Mouse (Mus musculus) adrenal gland, adult 2 months (tissue): Measurements from ENCODE around the gene Mrpl43. TPM values are rescaled to one million over a fixed set of nuclear protein-coding genes. Genes with fewer than 3 reads are reported as not detected.

Source experiments
- DNase-seq: peaks from one replicate; pipeline ENCODE4 v3.0.0; 2021
- polyA plus RNA-seq: library from polyadenylated mRNA; depleted of rRNA; stranded (reverse); fragments of >200 nt; gene quantifications from 2 replicates; pipeline ENCODE4 v1.2.3, GENCODE M21; 2012
- total RNA-seq, 2 experiments: library from RNA; stranded (reverse); gene quantifications; 2 replicates each; pipeline ENCODE4 v1.2.3; 2021

Gene Mrpl43
- total and polyA plus RNA-seq, 3 experiments: 45.2 to 196 (median 55.1) TPM

DNA sequence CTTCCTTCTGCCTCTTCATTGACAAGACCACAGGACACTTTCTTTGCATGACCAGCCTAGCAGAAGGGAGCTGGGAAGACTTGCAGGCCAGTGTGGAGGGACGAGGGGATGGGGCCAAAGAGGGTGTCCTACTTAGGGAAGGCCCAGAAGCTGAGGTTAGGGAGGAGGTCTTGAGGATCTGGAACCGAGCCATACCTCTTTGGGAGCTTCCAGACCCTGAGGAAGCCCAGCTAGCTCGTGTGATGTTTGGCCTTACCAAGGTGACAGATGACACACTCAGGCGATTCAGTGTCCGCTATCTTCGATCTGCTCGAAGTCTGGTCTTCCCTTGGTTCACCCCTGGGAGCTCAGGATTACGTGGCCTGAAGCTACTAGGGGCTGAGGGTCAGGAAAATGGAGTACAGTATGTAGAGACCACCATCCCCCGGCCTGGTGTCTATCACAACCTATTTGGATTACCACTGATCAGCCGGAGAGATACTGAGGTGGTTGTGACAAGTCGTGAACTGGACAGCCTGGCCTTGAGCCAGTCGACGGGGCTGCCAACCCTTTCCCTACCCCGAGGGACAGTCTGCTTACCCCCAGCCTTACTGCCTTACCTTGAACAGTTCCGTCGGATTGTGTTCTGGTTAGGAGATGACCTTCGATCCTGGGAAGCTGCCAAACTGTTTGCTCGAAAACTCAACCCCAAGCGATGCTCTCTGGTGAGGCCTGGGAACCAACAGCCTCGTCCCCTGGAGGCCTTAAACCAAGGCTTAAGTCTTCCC, 1.4 kb upstream of the Mrpl43 start:
- DNase-seq: peak; percentile 78

DNA sequence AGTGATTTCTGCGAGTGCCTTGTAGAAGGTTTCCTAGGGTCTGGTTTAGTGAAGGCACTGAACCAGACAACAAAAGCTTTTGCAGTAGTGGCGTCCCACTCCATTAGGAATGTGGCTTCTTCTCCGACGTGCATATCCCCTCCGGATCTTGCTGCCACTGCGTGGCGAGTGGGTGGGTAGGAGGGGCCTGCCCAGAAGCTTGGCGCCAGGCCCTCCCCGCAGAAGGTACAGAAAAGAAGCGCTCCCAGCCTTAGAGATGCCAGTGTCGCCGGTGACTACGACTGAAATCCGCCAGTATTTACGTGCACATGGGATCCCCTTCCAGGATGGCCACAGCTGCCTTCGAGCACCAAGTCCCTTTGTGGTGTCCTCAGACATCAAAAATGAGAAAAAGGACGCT, 779 bp upstream of the Mrpl43 start:
- peak; percentile 21 for DNase-seq

- peak; percentile 74 for DNase-seq
Measured at GRCm38 (mm10) chr19:45005444-45005843, 798 bp downstream of the Mrpl43 start, which contains the start of gene Twnk. Gene Twnk, plus strand, starts transcription at chr19:45005663.

DNA sequence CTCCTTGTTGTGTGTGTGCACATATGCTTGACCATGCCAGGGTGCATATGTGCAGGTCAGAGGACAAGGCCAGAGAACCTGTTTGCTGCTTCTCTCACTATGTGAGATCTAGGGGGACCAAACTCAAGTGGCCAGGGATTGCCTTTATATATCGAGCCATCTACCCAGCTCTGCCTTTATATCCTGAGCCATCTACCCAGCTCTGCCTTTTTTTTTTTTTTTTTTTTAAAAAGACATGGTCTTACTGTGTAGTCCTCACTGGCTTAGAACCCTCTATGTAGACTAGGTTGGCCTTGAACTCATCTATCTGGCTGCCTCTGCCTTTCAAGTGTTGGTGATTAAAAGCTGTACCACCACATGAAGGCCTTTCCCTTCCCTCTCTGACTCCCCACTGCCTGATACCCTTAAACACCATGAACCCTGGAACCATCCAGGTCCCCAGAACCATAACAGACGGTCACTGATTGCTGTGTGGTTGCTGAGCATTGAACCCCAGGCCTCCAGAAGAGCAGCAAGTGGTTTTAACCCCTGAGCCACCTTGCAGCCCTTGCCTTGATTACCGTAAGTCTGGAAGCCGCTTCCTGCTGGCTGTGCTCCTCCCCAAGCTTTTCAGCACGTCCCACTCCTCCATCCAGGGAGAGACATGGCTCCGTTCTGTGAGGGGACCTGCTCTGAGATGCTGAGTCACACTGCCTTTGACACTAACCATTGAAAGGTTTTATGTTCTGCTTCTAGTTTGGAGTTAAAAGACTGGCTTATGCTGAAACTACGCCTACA, 2.3 kb downstream of the Mrpl43 start:
- no peak for DNase-seq

GRCm38 (mm10) chr19:45002301-45002700, 3.9 kb downstream of the Mrpl43 start:
- DNase-seq: peak; percentile 11

DNA sequence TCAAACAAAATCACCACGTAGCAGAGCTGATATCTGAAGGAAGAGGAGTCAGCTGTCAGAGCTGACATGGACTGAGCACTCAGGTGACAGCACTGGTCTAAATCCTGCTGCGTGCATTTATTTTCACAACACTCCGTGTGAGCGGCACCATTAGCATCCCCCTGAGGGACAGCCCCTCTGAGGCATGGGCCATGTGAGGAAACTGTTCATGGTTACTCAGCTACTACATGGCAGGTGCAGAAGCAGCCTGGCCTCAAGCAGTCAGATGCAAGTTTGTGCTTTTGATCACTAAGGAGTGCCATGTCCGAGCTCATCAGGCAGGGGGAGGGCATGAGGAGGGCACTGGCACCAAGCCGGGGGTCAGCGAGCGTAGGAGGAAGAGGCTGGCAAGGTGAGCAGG, 6.6 kb downstream of the Mrpl43 start:
- DNase-seq: no peak

- no peak for DNase-seq
Measured at GRCm38 (mm10) chr19:44997786-44998185, 8.5 kb downstream of the Mrpl43 start.

- DNase-seq: no peak
Measured at GRCm38 (mm10) chr19:44992712-44993111, 13.5 kb downstream of the Mrpl43 start.

DNA sequence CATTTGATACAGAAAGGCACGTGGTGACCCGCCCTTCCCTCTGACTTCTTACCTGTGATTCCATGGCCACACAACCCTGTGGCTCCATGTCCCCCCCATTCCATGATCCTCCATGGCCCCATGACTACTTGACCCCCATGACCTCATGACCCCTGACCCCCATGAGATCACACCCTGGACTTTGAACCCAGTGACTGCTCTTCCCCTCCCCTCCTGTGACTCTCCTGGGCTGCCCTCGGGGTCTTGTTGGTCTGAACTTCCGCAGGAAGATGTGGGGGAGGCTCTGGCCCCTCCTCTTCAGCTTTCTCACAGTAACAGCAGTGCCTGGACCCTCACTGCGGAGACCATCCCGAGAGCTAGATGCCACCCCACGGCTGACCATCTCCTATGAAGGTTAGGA, 14.0 kb downstream of the Mrpl43 start:
- DNase-seq: no peak

- no peak for DNase-seq
Measured at GRCm38 (mm10) chr19:44991031-44991430, 15.2 kb downstream of the Mrpl43 start.

DNA sequence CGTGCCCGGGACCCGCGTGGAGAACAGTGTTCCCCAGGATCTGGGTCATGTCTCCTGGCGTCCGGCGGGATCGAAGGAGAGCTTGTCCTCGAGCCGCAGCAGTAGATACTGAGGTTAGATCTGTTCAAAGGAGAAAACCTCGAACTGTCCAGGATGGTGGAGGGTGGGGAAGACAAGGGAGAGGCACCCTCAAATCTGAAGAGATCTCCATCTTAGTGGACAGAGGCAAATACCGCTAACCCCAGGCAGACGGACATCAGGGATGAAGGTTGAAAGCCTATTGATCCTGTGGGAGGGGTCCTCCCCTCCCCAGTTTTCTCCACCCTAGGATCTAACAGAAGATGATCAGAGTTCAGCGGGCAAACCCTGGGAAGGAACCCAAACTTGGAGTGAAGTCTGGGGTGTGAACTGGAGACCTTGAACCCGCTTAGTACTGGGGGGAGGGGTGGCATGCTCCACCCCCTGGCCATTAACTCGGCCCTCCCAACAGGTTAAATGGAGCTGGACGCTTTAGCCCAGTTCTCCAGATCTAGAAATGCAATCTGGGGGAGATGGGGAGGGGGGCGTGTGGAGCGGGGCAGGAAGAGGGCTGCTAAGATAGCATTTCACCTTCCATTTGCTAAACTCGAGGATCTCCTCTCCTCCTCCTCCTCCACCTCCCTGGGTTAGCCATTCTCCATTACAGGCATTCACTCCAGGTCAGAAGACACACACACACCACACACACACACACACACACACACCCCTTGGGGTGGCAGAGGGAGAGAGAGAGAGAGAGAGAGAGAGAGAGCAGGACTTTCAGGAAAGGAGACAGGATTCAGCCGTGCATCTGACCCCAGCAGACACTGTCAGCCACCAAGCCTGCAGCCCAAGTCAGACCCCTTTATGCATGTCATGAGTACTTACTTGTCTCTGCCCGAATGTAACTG, 16.4 kb downstream of the Mrpl43 start:
- peak; percentile 42 for DNase-seq

GRCm38 (mm10) chr19:44988831-44989566, 17.2 kb downstream of the Mrpl43 start, which contains the start of gene Sema4g:
Gene Sema4g, plus strand, starts transcription at chr19:44989101.
- peak; percentile 53 for DNase-seq

GRCm38 (mm10) chr19:44988321-44988720, 17.9 kb downstream of the Mrpl43 start:
- no peak for DNase-seq

DNA sequence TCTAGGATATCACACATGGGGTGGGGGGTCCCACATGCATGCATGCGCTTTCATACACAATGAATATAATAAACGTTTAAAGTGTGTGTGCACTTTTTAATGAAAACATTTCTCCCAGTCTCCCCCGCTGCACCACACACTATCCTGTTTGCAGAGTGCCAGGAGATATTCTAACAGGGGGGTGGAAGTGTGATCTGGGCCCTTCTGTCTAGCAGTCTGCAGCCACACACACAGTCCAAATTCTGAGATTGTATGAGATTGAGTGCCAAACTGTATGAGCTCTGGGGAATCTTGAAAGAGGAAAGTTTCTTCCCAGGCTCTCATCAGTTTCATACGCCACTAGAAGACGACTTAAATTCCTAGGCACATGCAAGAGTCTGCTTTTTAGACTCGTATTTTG, 18.4 kb downstream of the Mrpl43 start:
- no peak for DNase-seq

- no peak for DNase-seq
Measured at GRCm38 (mm10) chr19:44987004-44987403, 19.2 kb downstream of the Mrpl43 start.

- DNase-seq: no peak
Measured at GRCm38 (mm10) chr19:44985159-44985988, 20.9 kb downstream of the Mrpl43 start.

DNA sequence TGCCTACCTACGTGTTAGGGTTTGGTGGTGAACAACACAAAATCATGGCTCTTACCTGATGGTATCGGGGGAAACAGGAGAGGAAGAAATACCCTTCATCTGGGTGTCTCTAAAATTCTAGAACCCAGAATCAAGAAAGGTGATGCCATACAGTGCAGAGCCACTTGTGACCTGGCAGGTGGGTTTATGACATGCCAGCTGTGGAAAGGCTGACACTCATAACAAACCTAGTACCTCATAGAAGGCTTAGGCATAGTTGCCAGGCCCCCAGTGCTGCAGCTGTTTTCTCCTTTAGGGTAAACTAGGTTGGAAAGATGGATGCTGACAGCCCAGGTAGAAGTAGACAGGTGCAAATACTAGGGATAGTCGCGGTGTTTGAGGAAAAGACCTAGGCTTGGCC, 21.8 kb downstream of the Mrpl43 start:
- DNase-seq: no peak

DNA sequence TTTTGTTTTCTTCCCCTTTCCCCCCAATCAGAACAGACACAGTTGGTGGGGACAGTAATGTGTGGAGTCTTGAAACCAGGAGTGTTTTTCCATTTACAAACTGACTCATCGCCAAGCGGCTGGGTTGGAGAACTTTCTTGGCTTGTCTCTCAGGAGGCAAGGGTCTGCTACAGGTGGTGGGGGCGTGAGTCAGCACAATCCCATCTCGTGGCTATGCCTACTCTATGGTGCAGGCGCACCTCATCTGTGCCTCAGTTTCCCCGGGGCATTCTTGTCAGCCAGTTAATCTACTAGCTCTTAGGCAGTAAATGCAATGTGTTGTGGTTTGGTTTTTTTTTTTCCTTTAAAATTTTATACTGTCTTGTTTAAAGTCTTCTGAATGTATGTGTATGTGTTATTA, 22.9 kb downstream of the Mrpl43 start:
- no peak for DNase-seq

GRCm38 (mm10) chr19:44982477-44983115, 23.6 kb downstream of the Mrpl43 start:
- DNase-seq: no peak

- no peak for DNase-seq
Measured at GRCm38 (mm10) chr19:44980787-44981186, 25.5 kb downstream of the Mrpl43 start.
